Mouse (Mus musculus): ENCODE data around the gene Crkl. TPM values are rescaled to one million over a fixed set of nuclear protein-coding genes. Genes with fewer than 3 reads are reported as not detected.

Gene Crkl
- total RNA-seq (2022) = 10 to 100 TPM; 27.7 to 38.9 (median 36.1) TPM

DNA sequence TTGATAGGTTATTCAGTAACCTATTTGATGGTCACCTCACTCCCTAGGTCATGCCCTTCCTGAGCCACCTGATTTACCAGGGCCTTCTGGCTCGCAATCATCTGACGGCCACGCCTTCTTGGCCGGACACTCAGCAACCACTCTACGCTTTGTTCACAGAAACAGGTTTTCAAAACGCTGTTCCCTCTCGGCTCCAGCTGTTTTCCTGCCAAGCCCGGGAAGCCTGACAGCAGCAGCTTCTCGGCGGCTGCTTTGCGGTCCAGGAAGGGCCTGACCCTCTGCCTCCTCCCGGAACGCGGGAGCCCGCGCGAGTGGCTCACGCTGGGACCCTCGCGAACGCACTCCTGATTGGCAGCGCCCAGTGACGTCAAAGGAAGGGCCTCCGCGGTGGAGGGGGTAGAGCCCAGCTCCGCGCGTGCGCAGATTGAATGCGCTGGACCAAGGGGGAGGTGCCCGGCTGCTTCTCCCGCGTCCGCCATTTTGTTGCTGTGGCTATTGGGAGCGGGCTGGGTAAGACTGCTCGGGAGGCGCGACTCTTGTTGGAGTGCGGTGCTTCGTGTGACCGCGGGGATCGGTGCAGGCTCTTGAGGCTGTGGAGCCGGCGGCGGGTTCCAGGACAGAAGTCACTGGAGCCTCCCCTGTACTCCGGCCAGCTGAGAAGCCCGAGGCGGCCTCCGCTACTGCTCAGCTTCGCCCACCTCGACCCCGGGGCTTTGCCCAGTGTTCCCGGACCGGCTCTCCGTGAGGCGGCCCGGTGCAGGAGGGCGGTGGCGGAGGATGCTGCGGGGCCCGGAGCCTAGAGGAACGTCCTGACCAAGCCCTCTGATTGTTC is at the start of gene Crkl:
Crkl (plus strand) TSS at position 447 of the 832 bp plus-strand sequence.
- DNase-seq = peak; percentile 97

DNA sequence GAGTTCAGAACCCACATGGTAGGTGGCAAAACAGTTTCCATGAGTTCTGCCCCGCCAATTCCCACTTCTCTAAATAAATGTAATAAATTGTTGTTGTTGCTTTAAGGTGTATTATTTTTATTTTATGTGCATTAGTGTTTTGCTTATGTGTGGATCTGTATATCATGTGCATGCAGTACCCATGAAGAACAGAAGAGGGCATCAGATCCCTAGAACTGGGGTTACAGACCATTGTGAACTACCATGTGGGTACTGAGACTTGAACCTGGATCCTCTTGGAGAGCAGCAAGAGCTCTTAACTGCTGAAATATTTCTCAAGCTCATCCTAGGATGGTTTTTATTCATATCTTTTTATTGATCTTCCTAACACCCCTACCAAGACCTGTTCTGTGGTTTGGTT is 48.9 kb upstream of the Crkl start:
- DNase-seq = no peak

DNA sequence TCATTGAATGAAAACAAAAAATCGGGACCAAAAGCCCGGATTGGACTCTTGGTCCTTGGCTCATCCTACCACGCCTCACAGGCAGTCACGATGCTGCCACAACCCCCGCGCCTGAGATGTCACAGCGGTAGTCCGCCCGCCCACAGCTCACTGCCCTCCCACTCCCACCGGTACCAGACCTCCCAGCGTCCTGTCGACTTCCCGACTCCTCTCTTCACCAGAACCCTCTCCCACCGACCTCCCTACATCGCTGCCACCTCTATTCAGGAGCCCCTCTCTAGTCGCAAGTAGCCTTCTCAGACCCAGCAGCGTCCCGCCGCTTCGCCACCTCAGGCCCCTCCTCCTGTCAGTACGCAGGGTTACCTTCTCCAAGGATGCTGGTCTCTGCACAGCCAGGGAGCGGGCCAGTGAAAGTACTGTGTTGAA is 46.5 kb upstream of the Crkl start:
- DNase-seq = peak; percentile 58

DNA sequence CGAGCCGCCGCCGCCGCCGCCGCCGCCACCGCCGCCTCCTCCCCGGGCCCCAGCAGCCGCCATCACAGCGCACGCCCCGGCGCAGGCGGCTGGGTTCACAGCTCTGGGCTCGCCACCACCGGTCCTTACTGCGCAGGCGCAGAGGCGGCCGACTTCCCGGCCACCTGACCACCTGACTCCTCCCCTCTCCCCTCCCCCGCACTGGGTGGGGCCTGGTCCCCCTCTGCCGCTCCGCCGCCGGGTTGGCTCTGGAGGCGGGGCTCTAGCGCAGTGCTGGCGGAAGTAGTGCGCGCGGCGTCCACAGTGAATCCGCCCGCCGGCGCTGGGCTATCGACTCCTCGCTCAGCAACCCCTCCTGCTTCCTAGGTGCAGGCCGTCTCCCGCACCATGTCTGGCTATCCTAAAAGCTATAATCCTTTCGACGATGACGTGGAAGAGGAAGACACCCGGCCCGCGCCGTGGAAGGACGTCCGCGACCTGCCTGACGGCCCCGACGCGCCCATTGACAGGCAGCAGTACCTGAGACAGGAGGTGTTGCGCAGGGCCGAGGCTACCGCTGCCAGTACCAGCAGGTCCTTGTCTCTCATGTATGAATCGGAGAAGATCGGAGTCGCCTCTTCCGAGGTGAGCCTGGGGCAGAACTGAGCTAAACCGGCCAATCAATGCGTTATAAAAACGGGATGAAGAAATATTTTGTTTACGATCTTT is 45.9 kb upstream of the Crkl start, which contains the start of the genes Snap29 and Pi4ka:
Snap29 (plus strand) TSS at position 251 of the 708 bp plus-strand sequence.
Pi4ka (minus strand) TSS at position 579 of the 708 bp plus-strand sequence.
- DNase-seq = peak; percentile 99

DNA sequence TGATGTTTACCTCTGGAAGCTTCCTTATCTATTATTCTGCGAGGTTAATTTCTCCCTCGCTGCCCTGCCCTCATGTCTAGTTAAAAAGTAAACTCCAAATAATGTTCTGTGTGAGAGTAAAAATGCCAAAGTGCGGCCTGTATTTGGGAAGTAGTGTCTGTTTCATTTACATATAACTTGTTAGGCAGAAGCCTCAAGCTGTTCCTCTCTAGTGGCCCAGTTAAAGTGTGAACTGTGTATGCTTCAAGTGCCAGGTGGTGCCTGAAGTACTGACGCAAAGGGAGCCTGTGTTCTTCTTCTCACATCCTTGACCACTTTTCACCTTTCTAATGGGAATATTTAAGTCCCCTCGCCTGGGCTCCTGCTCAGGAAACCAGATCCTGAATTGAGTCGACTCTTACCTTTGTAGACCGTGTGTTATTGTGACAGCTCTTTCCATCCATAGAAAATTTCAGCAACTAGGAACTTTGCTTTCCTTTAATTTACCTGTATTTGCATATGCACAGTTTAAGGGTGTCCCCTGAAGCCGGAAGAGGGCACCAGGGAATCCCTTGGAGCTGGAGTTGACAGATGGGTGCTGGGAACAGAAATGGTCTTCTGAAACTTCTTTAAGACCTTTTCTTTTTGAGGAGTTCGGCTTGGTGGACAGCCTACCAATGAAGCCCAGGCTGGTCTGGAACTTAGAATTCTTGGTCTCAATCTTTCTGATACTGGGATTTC is 45.1 kb upstream of the Crkl start:
- DNase-seq = no peak

DNA sequence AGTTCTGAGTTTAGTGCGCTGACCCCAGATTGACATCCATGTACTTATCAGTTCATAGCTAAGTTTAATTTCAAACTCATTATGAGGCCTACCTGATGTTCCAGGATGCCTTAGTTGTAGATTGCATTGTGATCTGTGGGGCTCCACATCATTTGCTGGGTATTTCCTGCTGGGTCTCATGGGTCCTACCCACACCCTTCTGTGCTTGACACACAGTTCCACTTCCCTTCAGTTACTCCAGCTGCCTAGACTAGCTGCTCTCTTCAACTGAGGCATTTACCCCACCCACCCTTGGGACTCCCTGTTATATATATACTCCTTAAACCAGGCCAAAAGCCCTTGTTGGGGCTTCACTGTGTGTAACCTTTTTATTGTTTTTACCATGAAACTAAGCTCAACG is 42.7 kb upstream of the Crkl start:
- DNase-seq = no peak

DNA sequence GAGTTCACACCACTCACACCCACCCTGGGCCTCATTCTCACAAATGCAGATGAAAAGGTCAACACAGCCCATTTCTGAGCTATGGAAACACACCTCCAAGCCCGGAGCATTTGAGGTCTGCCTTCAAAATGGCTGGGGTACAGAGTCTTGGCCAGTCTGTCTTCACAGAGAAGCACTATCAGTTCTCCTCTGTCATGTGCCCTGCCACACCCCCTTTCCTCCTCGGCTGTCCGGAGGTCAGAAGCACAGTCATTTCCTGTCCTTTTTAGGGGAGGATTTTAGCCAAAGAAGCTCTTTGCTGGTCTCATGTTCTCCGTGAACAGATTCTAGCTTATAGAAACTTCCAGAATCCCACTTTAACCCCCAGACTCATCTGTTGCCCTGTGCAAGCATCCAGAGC is 41.6 kb upstream of the Crkl start:
- DNase-seq = no peak

DNA sequence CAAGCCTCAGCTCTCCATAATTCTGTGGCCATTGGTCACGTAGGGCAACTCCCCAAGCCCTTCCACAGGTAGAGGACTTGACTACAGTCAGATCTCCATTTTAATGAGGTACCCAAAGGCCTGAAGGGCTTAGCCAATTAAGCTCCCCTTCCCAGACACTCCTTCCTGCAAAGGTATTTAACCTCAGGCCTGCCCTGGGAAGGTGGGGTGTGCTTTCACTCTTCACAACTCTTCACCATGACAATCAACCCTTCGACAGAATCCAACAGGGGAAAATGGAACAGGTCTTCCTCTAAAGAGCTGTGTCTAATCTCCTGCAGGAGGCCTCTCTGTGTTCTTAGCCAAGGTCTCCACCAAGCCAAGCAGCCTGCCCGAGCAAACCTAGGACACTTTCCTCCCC is 28.8 kb upstream of the Crkl start:
- DNase-seq = no peak

DNA sequence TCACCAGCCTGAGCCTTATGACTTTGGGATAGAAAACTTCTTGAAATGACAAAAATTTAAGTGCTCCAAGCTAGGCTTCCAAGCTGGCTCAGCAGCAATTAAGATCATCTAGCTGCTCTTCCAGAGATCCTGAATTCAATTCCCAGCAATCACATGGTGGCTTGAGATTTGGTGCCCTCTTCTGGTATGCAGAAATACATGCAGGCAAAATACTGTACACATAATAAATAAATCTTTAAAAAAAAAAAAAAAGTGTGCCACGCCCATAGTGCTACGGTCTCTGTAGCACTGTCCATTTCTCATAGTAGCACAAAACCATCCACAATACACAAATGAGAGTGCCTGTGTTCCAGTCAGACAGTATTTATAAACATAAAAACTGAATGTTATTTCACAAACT is 19.2 kb upstream of the Crkl start:
- DNase-seq = no peak

DNA sequence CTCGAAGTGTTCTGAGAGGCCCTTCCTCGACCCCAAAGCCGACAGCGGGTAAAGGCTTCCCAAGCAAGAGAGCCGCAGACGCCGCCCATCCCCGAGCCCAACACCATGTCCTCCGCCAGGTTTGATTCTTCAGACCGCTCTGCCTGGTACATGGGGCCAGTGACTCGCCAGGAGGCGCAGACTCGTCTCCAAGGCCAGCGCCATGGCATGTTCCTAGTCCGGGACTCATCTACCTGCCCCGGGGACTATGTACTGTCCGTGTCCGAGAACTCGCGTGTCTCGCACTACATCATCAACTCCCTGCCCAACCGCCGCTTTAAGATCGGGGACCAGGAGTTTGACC is 557 bp downstream of the Crkl start:
- DNase-seq = peak; percentile 37

DNA sequence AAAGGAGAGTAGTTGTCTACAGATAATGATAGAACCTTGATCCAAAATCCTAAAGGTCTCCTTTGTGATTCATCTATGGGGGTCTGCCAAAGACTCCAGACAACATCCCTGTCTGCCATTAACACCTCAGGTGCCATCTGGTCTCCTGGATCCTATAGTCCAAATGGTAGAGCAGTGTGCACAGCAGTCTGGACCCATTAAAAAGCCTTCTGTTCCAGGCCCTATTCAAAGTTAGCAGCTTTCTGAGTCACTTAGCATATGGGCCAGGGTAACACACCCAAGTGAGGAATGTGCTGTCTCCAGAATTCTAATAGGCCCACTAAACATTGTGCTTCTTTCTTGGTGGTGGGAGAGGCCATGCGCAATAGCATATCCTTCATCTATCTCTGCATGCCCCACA is 5.1 kb downstream of the Crkl start:
- DNase-seq = no peak

DNA sequence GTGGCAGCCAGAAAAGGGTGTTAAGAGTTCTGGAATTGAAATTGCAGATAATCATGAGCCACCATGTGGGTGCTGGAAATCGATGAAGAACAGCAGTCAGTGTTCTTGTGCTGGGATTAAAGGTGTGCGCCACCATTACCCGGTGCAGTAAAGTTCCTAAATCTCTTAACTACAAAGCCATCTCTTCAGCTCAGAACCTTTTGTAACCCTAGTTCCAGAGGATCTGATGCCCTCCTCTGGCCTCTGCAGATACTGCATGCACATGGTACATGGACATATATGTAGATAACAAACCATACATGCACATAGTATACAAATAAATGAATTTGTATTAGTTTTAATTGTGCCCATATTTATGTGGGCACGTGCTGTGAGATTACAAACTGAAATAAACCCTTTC is 8.5 kb downstream of the Crkl start:
- DNase-seq = no peak

DNA sequence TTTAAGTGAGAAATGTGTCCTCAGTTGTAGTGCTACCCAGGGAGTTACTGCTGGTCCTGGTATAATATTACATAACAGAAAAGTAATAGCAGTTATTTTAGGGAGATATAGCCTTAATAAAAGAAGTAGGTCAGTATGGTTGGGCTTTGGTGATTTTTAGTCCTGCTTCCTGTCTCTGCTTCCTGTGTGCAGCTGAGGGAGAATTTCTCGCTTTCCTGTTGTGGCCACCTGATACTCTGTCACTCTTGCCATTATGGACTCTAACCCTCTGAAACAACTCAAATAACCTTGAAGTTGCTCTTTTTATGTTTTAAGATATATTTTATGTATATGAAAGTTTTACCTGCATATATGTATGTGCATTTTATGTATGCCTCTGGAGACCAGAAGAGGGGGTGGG is 9.8 kb downstream of the Crkl start:
- DNase-seq = no peak

DNA sequence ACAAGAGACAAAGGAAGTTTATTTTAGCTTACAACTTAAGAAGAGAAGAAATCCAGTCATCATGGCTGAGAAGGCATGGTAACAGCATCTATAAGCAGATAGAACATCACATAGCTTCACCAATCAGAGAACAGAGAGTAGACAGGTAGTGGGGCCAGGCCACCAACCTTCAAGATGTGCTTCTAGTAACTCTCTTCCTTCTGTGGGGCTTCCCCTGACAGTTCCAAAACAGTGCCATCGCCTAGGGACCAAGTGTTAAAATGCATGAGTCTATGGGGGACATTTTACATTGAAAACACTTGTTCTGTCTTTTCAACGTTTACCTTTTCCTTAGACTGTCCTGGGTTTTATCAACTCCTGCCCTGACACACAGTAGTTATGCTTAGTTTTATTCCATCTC is 11.4 kb downstream of the Crkl start:
- no peak for DNase-seq

DNA sequence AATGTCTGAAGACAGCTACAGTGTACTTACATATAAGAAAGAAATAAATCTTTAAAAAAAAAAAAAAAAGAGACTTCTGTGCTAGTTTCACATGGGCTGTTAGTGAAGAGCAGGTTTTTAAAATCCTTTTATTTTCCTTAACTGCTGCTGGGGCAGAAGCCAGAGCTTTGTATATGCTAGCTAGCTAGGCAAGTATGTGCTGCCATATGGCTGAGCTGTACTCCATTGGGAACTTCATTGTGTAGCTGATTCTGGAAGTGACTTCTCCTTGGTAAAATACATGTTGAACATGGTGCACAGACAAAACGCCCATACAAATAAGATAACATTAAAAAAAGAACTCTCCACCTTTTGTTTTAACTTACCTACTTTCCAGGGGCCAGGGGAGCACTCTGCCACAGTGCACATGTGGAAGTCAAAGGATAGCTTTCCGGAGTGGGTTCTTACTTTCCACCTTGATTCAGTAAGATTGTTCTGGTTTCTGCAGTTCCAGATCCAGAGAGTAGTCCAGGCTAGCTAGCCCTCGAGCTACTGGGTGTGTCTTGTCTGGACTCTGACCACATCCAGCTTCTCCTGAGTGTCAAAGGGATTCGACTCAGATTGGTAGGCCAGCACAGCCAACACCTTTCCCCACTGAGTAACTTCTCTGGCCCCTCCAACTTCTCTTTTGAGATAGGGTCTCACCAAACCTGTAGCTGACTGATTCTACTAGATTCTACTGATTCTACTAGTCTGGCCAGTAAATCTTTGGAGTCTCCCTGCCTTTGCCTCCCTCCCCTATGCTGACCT is 15.3 kb downstream of the Crkl start:
- no peak for DNase-seq

DNA sequence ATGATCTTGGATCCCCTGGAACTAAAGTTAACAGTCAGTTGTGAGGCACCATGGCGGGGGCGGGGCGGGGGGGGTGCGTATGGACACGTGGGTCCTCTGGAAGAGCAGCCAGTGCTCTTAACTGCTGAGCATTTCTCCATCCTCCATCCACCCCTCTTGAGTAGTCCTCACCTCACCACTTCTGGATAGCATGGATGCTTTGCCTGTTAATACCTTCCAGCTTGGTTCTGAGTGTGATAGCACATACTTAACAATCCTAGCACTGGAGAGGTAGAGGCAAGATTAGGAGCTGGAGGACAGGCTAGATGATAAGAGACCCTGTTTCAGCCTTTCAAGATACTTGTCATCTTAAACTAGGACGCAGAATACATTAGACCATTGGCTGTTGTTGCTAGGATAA is 20.7 kb downstream of the Crkl start:
- DNase-seq = no peak

DNA sequence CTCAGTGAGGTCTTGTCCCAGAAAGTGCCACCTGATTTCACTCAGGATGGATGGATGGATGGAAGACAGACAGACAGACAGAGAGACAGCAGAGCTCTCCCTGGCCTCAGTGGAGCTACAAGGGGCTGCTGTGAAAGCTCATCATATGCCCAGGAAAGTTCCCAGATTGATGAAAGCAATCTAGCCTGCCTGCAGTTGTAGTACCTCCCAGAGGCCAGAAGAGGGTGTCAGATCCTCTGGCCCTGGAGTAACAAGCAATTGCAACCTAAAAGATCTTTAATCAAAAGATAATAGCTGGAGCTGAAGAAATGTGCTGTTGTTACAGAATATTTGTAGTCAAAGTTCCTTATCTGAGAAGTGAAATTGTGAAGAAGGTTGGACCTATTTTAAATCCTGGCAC is 22.3 kb downstream of the Crkl start:
- no peak for DNase-seq

DNA sequence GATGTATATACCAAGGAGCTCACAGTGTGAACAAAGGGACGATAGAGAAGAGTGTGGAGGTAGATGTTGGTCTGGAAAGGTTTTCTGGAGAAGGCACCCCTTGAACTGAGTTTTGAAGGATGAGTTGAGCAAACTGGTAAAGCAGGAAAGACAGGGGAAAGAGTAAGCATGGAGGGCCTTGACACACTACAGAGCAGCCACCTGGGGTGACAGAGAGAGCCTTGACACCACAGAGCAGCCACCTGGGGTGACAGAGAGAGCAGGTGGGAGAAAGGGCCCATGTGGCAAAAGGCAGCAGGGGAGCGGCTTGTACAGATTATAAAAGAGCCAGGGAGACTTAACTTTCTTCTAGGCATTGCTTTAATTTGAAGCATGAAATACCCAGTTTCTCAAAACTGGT is 23.0 kb downstream of the Crkl start:
- no peak for DNase-seq

DNA sequence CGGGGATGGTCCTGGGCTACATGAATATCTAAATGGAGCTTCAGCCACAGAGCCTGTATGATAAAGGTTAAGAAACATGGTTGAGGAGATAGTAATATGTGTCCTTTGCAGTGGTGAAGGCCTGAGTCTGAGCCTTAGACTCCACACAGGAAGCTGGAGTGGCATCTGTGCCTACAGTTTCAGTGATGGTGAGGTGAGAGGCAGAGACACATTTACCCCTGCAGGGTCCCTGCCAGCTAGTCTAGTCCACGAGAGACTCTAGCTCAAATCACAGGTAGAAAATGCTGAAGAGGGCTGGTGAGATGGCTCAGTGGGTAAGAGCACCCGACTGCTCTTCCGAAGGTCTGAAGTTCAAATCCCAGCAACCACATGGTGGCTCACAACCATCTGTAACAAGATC is 23.5 kb downstream of the Crkl start:
- DNase-seq = no peak

DNA sequence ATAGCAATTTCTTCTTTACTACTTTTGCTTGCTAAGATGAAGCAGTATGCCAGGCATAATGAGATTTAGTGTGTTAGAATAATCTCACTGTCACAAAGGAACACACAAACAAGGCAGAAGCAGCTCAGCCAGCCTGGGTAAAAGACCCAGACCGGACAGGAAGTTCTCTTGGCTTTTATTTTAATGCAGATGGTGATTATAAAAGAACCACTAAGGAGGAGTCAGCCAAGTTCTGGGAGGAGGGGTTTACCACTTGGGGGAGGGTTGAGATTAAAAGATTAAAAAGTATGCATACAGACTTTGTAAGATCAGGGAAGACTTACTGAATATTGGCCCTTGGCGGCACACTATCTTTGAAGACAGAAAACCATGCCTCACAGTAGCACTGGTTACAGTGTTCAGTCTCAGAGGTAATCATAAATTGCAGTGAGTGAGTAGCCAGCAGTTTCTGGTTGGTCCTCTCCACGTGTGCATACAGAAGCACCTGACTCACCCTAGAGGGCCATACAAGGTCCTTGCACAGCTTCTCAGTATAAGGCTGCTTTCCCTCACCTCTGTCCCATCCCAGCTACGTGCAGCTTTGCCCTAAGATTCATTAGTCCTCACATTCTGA is 26.6 kb downstream of the Crkl start:
- no peak for DNase-seq

DNA sequence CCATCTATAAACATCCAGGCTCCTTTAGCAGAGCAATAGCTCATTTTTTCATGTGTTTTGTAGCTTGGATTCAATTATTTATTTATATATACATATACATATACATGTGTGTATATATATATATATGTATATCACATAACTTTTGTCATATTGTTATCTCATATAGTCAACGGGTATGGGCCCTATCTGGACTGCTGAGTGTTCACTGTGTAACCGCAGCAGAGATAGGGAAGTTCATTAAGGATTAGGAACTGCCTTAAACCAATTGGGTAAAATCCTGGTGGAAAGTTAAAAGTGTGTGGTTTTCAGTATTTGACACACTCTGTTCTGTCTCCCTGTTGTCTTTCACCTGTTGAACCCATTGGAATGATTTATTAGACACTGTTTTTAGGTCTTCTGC is 29.7 kb downstream of the Crkl start:
- DNase-seq = no peak

DNA sequence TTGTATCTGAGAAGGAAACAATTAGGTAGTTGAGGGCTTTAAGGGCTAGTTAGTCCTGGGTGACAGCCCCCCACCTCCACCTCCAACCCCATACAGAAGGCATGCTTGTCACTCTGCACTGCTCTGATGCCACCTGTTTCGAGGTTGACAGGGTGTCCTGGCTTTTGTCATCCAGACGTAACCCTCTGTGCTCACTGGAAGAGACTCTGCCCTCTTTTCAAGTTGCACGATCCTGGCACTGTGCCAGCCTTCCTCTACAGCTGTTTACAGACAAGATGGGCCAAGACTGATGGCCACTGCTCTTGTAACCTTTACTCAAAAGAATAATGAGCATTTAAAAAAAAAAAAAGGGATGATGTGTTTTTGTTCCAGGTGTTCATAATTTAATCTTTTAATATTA is 34.7 kb downstream of the Crkl start:
- peak; percentile 33 for DNase-seq
